Mouse (Mus musculus) bone marrow macrophage, adult 2 months (primary cell): Measurements from ENCODE around the gene Cubn. TPM values are rescaled to one million over a fixed set of nuclear protein-coding genes. Genes with fewer than 3 reads are reported as not detected.
A peak's percentile ranks its signal among the peaks of the same experiment; 100 is the strongest.

Experiments used
- H3K27ac ChIP-seq: 2 replicates; pipeline ENCODE4 v1.5.1; 2012; ENCODE audit warnings: low read depth, low read length; ENCODE audit not compliant: insufficient read depth
- H3K4me1 ChIP-seq: 2 replicates; pipeline ENCODE4 v1.6.1; 2012; ENCODE audit warnings: low read length; ENCODE audit not compliant: control insufficient read depth, insufficient read depth
- H3K4me3 ChIP-seq: 2 replicates; pipeline ENCODE4 v1.5.1; 2012; ENCODE audit warnings: mild to moderate bottlenecking, low read length, moderate library complexity; ENCODE audit not compliant: insufficient read depth
- CTCF ChIP-seq: IDR thresholded peaks from 2 replicates; pipeline ENCODE4 v1.5.1; 2012; ENCODE audit warnings: low read depth, mild to moderate bottlenecking, low read length, moderate library complexity
- POLR2A ChIP-seq: IDR thresholded peaks from 2 replicates; pipeline ENCODE4 v1.6.1; 2012; ENCODE audit warnings: mild to moderate bottlenecking, low read depth, low read length, borderline replicate concordance
- polyA plus RNA-seq: library from polyadenylated mRNA; stranded (reverse); fragments of >200 nt; gene quantifications from 2 replicates; pipeline ENCODE4 v1.2.4, GENCODE M21; 2012; ENCODE audit not compliant: missing spikeins, insufficient read depth, insufficient read length

Gene Cubn
- polyA plus RNA-seq: 0.08 TPM in 1 of 2 replicates, not detected in the other

DNA sequence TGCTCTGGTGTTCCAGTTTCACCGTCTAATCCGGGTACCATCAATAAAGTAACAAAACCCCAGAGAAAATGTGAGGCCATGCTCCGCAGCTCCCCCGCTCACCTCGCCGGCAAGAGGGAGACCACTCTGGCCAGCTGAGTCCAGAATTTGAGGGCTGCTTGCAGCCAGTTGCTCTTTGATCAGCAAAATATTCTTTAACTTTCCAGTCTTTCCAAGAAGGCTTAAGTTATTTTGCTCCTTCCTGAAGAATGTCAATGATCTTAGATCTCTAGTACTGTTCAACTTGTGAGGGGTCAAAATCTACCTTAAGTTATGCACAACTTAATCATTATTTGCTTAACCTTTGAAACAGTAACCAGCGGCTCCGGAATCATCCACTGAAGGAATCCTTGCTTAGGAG is at the start of gene Cubn:
TSS of gene Cubn (minus strand) at position 80 of the 400 bp plus-strand sequence.
- TF ChIP-seq POLR2A: no peak
- no peak within 1 kb of the TSS for H3K27ac ChIP-seq
- H3K4me3 ChIP-seq: no peak within 1 kb of the TSS
- peaks cover 12% of the 10 kb centered on the region for H3K4me1 ChIP-seq

DNA sequence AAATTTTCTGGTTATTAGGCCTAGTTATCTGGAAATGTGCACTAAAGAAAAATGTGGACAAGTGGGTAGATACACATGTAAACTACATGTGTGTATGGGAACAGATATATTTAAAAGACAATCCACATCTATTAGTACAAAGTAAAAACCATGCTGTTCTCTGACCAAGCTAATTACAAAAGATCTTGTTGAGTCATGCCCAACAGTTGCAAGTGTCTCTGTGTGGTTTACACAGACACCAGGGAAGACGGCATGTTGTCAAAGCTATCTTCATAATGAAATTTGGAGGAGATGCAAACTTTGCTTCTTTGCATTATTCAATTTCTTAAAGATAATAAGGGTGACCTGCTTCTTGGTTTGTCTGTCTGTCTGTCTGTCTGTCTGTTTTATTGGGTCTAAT is 48.2 kb upstream of the Cubn start:
- Histone ChIP-seq H3K4me3 (no peak overlapping the region), H3K4me1 (peaks cover 36% of the 10 kb centered on the region), H3K27ac (peak overlapping the region; percentile 54)
- TF ChIP-seq CTCF (no peak), POLR2A (no peak)

DNA sequence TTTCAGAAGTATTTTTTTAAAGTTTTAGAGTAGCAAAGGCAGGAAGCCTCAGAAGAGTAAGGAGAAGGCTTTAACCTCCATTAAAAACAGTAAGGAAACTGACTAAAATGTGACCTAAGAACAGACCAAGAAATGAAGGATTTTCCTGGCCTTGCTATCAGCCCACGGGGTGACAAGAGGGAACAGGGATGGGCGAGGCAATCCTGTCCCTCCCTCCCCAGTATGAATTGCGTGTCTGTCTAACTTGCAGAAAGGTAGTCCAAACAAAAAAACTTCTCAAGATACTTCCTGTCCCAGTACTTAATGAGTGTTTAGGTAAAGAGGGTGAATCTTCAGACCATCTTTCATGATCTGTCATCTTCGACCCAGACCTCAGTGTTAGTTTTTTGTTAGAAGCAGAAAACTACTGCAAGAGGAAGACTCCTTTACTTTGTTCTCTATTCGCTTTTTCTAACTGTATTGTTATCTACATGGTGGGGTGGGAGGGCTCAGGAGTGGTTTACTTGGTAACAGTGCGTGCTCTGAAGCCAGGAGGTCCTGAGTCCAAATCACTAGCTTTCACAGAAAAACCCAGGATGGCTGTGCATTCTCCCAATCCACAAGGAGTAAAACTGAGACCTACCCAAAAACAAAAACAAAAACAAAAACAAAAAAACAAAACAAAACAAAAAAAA is 47.2 kb upstream of the Cubn start:
- Histone ChIP-seq H3K4me3 (no peak overlapping the region), H3K27ac (peak overlapping the region; percentile 85), H3K4me1 (peaks cover 38% of the 10 kb centered on the region)
- TF ChIP-seq POLR2A (no peak), CTCF (no peak)

DNA sequence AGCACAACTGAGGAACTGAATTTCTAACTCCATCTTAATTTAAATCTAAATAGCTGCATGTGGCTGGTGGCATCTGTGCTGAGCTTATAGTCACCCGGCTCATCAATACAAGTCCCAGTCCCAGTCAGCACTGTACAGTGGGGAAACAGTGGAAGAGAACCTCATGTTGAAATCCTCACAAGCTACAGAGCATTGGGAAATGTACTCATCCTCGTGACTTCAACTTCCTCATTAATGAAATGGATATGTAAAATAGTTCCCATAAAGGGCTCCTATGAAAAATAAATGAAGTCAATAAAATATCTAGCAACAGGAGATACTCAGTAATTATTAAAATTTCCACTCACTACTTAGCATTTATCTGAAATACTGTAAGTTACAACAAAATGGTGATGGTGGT is 46.6 kb upstream of the Cubn start:
- Histone ChIP-seq H3K4me1 (peaks cover 40% of the 10 kb centered on the region), H3K27ac (peak overlapping the region; percentile 92), H3K4me3 (no peak overlapping the region)
- TF ChIP-seq POLR2A (no peak), CTCF (no peak)

DNA sequence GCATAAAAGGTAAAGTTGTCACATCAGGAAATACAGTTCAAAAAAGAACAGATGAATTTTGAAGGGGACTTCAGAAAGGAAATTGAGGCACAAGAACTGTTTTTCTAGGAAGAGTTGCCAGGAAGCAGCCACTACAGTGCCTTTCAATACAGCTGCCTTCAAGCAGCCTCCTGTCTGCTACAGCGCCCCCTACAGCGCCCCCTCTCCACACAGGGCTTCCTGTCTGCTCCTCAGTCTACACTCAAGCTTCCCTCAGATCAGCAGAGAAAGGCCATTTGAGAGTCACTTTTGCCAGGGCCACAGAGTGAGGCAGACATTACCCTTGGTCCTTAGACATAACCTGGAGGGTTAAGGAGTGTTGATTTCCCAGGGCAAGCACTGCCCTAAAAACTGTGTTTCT is 46.1 kb upstream of the Cubn start:
- peak; percentile 61 for TF ChIP-seq CTCF
- TF ChIP-seq POLR2A: no peak
- Histone ChIP-seq H3K4me3 (no peak overlapping the region), H3K27ac (peak overlapping the region; percentile 92), H3K4me1 (peaks cover 40% of the 10 kb centered on the region)

DNA sequence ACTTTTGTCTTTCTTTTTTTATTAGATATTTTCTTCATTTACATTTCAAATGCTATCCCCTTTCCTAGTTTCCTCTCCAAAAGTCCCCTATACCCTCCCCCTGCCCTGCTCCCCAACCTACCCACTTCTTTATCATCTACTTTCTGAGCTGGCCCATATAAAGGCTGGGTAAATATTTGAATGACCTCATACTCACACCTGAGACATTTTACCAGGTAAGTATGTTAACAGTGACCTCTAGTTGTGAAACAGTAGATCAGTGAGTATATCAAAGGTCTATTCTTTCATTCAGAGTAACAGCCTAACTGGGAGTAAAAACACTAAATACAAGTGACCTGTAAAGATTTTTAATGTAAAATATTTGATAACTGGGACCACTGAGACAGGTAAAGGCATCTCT is 45.1 kb upstream of the Cubn start:
- Histone ChIP-seq H3K4me1 (peaks cover 39% of the 10 kb centered on the region), H3K27ac (no peak overlapping the region), H3K4me3 (no peak overlapping the region)
- TF ChIP-seq CTCF (no peak), POLR2A (no peak)

DNA sequence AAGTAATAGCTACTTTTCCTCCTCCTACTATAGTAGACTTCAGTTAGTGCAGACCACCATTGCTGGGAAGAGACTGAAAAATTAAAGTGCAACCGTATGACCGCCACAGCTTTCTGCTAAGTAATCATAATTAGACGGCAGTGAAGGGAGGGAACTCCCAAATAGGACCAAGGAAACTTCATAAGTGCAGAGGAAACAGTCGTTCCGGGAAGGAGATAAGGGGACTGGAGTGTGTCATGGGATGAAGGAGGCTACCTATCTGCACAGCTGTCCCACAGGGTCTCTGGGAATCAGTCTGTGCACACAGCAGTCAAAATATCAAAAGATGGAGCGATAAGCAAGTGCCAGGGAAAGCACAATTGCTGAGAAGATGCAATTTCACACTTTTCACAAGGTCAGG is 39.0 kb upstream of the Cubn start:
- Histone ChIP-seq H3K27ac (no peak overlapping the region), H3K4me3 (no peak overlapping the region), H3K4me1 (peaks cover 13% of the 10 kb centered on the region)
- TF ChIP-seq POLR2A (no peak), CTCF (no peak)

DNA sequence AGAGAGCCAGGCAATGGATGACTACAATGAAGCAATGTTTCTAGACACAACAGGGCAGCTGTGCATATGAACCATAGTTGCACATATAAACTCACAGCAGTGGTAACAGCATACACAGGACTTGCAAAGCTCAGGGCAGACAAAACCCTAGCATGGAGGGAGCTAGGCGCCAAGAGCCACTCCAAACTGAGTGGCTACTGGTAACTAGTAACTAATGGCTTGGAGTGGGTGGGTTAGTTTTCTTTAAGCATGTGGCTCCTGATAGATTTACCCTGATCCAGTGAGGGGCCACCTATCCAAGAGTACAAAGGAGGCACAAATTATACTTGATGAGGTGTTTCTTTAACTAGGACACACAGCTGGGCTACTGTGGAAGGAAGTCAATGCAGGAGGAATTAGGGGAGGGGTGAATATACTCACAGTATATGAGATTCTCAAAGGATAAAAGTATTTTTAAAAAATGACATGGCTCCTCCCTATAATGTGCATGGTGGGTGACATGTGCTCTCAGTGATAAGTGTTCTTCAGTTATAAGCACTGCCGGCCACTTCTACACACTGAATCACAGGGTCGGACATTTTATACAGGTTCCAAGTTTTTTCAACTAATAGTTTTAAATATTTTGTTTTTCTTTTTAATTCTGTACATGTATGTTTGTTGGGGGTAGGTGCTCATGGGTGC is 37.8 kb upstream of the Cubn start:
- TF ChIP-seq CTCF: no peak
- TF ChIP-seq POLR2A: no peak
- peaks cover 6% of the 10 kb centered on the region for H3K4me1 ChIP-seq
- H3K4me3 ChIP-seq: no peak overlapping the region
- H3K27ac ChIP-seq: no peak overlapping the region

DNA sequence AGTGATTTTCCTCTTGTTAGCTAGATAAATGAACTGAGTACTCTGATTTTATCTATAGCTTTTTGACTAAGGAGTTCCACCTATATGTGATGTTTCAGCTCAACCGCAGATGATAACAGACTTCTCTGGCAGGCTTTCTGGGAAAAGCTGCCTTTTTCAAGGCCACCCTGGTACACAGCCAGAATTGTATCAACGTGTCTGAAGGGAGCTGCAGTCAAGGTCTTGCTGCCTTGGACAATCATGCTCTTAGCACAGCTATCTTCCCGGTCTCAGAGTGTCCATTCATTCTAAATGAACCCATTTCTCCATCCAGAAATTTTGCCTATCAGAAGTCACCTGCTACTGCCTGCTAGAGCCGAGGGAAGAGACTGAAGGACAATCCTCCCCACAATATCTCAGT is 35.9 kb upstream of the Cubn start:
- TF ChIP-seq POLR2A (no peak), CTCF (no peak)
- no peak overlapping the region for H3K4me3 ChIP-seq
- peaks cover 4% of the 10 kb centered on the region for H3K4me1 ChIP-seq
- no peak overlapping the region for H3K27ac ChIP-seq

DNA sequence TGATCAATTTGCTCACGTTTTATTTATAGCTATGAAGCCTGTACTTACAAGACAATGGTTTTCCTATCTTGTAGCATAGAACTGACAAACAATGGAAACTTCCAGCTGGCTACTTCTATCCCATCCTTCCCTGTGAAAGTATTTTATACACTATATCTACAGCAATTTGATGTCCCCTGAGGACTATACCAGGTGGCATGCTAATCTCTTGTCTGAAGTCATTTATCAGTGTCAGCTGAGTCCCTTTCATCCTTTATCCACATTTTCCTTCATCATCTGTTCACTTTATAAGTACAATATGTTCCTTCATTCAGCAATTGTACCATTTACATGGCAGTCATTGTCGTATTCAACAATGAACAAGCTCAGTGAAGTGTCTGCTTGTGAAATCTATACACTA is 35.5 kb upstream of the Cubn start:
- H3K4me1 ChIP-seq: peaks cover 4% of the 10 kb centered on the region
- H3K27ac ChIP-seq: no peak overlapping the region
- TF ChIP-seq POLR2A: no peak
- no peak for TF ChIP-seq CTCF
- no peak overlapping the region for H3K4me3 ChIP-seq
